Mouse (Mus musculus) frontal cortex, adult (tissue): ENCODE results near the gene Hspa14.

ENCODE experiments used
- ATAC-seq: cut with Nextera tagmentation; 2 replicates; pipeline ENCODE4 v1.9.2; 2017; ENCODE audit warnings: mild to moderate bottlenecking, moderate library complexity, mixed read lengths; ENCODE audit not compliant: low TSS enrichment

The Hspa14 gene

DNA sequence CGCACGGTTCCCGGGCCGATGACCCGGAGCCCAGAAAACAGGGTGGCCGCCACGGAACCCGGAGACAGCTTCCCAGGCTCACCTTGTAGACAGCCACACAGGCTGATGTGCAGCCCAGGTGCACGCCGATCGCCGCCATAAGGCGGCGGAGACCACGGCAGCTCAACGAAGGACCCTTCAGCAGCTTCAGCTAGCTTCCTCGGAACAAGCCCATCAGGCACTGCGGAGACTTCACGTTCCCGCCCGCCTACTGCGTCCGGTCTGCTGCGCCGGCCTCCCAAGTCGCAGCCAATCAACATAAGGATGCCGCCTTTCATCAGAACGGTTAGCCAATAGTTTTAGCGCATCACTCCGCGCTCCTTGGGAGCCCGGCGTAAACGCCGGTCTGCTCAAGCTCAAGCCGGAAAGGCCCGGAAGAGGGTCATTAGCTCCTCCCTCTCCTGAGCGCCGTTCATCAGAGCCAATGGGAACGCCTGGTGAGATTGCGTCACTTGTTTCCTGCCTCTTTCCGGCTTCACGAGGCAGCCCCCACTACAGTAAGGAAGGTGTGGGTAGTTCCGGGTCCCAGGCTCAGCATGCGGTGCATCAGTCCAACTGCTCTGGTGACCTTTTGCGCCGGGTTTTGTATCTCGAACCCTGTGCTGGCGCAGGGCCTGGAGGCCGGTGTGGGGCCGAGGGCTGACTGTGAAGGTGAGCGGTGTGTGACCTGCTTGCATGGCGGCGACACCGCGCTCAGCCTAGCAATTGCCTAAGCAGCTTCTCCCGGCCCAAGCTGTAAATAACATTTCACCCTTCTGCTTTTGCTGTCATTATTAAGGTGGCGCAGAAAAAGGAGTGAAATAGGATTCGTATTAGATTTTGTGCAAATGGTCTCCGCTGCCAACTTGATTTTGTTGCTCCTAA is at the start of gene Hspa14, which contains the start of the genes Gm45902 and Cdnf:
Gene Hspa14 (minus strand): TSS at position 263 of the 903 bp plus-strand sequence.
Gene Gm45902 (minus strand): TSS at position 239 of the 903 bp plus-strand sequence.
Gene Cdnf (plus strand): TSS at position 479 of the 903 bp plus-strand sequence.
- ATAC-seq = peak; percentile 99

DNA sequence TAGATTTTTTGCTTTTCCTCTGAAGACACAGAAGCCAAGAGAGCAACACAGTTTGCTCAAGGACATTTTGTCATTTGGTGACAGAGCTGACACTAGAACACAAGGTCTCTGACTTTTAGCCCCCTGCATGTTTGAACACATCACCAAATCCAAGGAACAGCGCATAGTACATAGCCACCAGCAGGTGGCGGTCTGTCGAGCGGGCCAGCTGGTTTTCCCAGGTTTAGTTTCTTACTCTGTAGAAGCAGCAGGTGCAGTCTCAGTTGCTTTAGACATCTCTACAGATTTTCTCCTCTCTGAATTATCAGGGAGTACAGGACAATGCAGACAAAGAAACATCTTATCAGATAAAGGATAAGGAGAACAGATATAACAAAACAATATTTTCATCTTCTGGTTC is 34.0 kb upstream of the Hspa14 start:
- no peak for ATAC-seq

- ATAC-seq = no peak
Observed at GRCm38 (mm10) chr2:3546055-3546454, 33.4 kb upstream of the Hspa14 start.

DNA sequence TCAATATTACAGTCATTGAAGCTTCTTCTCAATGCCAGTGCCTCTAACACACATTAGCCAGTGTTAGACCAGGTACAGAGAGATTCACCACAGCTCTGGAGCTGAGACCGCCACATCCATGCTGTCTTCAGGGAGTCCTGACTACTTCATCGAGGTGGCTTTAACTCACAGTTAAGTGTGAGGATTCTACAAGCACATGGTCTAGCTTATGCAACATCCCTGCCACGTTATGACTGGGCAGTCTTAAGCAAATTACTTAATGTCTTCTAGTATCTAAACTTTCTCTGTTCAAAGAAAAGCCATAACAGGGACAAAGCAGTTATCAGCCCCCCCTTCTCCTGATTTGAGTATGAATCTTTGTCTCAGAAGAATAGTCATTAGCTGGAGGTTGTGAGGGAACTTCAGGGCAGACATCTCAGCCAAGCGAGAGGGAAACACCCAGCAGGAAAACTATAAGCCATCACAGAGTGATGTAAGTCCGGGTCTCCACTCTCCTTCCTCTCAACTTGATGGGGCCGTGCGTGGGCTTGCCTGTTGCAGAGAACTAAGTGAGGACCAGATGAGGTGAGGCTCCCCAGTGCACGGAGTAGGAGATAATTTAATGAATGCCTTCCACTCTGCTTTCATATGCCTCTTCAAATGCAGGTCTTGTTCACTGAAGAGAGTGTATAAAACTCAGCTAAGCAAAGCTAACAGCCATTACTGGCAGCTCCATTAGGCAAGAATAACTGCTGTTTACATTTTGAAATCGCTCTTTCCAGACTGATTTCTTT is 28.9 kb upstream of the Hspa14 start:
- no peak for ATAC-seq

DNA sequence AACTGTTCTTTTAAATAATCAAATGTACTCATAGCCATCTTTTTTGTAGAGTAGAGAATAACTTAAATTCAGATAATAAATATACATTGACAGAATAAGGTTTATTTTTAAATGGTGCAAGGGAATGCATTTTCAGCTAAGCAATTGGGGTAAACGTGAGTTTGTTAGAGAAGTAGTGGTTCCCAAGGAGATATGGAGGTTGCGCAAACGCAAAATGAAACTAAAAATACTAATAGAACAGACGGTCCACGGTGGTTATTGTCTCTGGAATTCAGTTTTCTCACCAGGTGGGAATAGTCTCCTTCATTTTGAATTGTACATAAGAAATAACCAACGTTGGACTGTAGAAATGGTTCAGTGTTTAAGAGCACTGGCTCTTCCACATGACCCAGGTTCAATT is 13.7 kb upstream of the Hspa14 start:
- no peak for ATAC-seq

DNA sequence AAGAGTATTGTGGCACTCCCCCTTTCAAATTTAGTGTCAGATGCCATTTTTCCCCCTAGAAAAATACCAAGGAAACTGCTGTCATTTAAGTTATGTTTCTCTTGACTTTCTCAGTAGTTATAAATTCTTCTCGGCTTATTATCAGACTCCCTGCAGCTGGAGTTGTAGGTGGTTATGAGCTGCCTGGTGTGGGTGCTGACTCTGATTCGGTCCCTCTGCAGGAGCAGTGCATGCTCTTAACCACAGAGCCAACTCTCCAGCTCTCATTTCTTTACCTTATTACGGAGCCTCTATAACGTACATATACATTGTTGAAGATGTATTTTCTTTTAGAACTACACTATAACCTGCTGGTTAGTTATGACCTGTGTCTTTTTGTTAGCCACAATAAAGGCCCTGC is 9.9 kb upstream of the Hspa14 start:
- ATAC-seq = no peak

DNA sequence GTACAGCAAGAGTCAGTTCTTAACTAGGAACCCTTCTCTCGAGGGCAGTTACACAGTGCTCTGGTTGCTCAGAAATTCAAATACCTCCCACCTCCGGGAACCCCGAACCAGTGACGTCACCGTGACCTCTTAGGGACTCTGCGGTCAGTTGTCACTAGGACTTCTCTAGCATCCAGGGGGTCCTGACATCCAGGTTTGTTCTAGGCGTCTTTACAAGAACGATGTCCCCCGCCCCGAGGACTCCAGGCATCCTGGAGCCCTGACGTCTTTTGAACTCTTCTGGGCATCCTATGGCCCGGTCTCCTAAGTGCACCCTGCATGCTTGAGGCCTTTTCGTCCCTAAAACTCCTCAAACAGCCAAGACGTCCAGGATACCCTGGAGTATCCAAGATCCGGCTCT is 538 bp downstream of the Hspa14 start:
- ATAC-seq = no peak

DNA sequence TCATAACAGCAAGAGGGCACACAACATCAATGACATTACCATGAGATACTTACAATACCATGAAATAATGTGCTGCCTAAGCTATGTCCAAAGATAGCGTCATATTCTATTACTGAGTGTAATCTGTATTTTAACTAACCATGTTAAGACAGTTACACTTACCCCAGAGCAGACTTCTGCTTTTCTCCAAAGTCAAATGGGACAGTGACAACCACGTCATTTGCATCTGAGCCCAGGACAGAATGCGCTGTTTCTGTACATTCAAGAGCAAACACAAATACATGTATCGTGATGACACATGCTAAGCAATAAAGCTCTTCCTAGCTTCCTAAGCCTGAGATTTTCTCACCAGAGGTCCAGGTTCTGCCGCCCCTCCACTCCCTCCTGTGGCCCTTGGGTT is 11.7 kb downstream of the Hspa14 start:
- no peak for ATAC-seq

- ATAC-seq = no peak
Observed at GRCm38 (mm10) chr2:3499543-3499942, 13.1 kb downstream of the Hspa14 start.

DNA sequence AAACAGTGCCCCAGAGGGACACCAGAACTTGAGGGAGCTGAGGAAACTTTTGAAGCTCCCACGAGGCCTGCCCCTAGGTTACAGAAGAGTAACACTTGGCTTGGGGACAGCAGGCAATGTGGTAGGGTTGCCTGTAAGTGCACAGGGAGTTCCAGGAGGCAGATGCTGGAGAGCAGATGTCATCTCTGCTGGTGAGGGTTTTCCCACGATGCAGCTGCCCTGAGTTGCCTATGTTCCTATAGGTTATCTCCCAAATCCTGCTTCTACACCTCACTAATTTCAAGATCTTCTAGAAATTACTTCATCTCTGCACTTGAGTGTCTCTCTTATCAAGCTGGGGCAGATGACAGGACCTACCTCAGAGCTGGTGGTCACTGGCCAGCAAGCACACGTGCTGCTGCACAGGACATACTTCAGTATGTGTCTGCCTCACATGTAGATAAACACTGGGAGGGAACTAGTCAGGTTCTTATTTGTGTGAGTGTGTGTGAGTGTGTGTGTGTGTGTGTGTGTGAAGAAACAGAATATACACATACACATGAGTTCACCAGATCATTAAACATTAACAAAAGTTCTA is 18.7 kb downstream of the Hspa14 start:
- no peak for ATAC-seq

- no peak for ATAC-seq
Observed at GRCm38 (mm10) chr2:3489816-3490215, 22.8 kb downstream of the Hspa14 start.

- ATAC-seq = no peak
Observed at GRCm38 (mm10) chr2:3480239-3480638, 32.4 kb downstream of the Hspa14 start.

DNA sequence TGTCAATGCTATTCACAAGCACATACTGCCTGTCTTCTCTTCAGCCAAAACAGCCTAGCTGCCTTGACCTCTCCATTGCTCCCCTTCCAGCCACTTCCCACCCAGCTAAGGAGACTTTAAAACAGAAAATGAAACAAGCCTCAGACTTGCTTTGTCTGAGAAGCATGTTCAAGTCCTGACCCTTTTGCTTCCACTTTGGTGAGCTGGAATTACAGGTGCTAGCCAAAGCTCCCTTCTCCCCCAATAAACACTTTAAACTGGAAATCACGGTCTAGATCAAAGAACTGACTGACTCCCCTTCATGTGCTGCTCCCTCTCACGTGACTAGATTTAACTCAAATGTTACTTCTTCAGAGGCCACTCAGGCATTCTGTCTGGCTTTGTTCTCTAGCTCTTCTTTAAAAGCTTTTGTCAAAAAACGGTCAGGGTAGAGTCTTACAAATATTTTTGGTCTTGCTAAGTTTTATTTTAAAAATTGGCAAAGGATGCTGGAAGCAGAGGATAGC is 36.8 kb downstream of the Hspa14 start:
- no peak for ATAC-seq

DNA sequence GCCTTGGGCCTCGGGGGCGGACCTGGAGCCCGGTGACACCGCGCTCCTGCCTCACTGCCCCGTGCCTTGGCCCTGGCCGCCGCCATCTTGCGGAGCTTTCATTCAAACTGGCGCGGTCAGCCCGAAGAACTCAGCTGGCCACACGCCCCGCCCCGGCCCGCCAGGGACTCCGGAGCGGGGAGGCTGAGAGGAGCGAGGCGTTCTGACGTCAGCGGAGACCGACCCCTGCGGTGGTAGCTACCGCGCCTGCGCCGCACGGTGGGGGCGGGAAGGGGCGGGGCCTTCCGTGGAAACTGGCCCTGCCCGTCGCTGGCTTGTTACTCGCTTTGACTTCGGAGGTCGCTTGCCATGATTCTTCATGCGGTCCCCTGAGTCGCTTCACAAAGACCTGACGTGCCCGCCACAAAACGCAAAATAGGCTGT is 37.7 kb downstream of the Hspa14 start, which contains the start of gene Suv39h2:
Gene Suv39h2 (minus strand): TSS at position 171 of the 423 bp plus-strand sequence.
- ATAC-seq = peak; percentile 97

- ATAC-seq = peak; percentile 68
Observed at GRCm38 (mm10) chr2:3474361-3474805, 38.2 kb downstream of the Hspa14 start.

DNA sequence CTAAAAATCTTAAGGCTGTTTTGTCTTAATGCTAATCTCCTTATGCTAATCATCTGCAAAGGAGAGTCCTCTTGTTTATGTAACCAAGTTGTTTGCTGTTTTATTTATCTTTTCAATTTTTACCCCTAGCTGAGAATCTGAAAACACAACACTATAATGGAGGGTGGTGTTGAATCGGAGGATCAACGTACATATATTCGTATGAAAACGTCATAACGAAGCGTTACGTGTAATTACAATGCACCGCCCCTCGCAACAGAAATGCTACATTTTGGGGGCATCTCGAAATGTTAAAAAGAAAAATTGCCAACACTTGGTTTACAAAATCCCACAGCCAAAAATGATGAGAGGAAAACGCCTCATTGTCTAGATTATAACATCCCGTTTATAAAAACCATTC is 38.7 kb downstream of the Hspa14 start:
- ATAC-seq = no peak

GRCm38 (mm10) chr2:3456590-3456989 is 56.0 kb downstream of the Hspa14 start:
- ATAC-seq = no peak

DNA sequence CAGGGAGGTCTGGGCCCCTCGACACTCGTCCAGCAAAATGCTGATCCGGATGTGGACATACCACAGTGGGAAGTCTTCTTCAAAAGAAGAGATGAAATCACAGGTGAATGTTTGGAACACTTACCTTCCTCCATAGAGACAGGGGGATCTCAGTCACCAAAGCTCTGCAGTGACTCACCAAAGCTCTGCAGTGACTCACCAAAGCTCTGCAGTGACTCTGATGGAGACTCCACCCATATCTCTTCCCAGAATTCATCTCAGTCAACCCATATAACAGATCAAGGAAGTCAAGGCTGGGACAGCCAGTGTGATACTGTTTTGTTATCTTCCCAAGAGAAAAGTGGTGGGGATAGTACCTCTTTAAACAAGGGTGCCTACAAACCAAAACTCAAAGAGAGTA is 59.5 kb downstream of the Hspa14 start:
- ATAC-seq = no peak

DNA sequence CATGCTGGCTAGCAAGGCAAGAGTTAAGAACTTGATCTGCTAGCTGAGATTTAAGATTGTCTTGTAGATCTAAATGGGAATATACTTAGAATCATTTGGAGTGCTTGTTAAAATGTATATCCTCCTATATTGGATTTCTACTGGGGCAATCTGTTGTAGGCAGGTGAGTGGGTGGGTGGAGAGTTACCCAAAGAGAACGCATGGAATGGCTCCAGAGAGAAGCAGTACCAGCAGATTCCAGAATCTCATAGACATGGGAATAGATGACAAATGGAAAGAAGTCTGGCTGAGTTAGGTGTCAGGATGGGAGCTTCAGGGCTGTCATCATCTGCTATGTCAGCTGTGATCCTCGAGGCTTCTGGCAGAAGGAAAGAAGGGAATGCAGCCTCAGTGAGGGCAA is 63.2 kb downstream of the Hspa14 start:
- ATAC-seq = peak; percentile 96

GRCm38 (mm10) chr2:3445984-3446383 is 66.6 kb downstream of the Hspa14 start:
- ATAC-seq = no peak

- ATAC-seq = no peak; the same call in 1 of the 2 replicates
Observed at GRCm38 (mm10) chr2:3444206-3444605, 68.4 kb downstream of the Hspa14 start.
